8 mouse cellular contexts compared by ENCODE assay signal in genomic region chr17:33358411-33359384, GRCm38 (mm10). TPM values are rescaled to one million over a fixed set of nuclear protein-coding genes. Genes with fewer than 3 reads are reported as not detected.
DNase-seq lines count a peak whose midpoint lies in the region; ATAC-seq lines count a peak whose summit lies in the region.

Zfp81 (minus strand) TSS chr17:33358878.

- peaks cover 4% of the 10 kb centered on the region for H3K4me1 ChIP-seq in hindbrain, embryonic 16.5 days (ENCODE audit: control insufficient read depth, insufficient read depth, low read depth, low read length)

- peak within 1 kb of the TSS; percentile 77 for H3K27ac ChIP-seq in hindbrain, embryonic 16.5 days (ENCODE audit: low read depth, low read length)
- peak within 1 kb of the TSS; percentile 46 for H3K27ac ChIP-seq in macrophage

- peak; percentile 100 for ATAC-seq in hindbrain, embryonic 16.5 days

- 4% methylated on average over 46 of the region's 47 CpGs for WGBS in hindbrain, embryonic 16.5 days
- WGBS in macrophage (ENCODE audit: missing documents): 4% methylated on average over 43 of the region's 47 CpGs

- H3K9me3 ChIP-seq in hindbrain, embryonic 16.5 days (ENCODE audit: control insufficient read depth, low read length): no peaks in the 10 kb centered on the region

- no peaks in the 10 kb centered on the region for H3K36me3 ChIP-seq in hindbrain, embryonic 16.5 days (ENCODE audit: control insufficient read depth, insufficient read depth, low read length)
- H3K36me3 ChIP-seq in macrophage (ENCODE audit: inconsistent target): no peaks in the 10 kb centered on the region

- peak within 1 kb of the TSS; percentile 80 for H3K4me2 ChIP-seq in hindbrain, embryonic 16.5 days (ENCODE audit: low read length)

- H3K27me3 ChIP-seq in hindbrain, embryonic 16.5 days (replicated peaks; ENCODE audit: control insufficient read depth, insufficient read depth, low read length): no peaks in the 10 kb centered on the region

- peak; percentile 71 for DNase-seq in WW6 (ENCODE audit: low read depth, low spot score)
- DNase-seq in cerebellum, postnatal 4 days (ENCODE audit: low spot score in 2 of 2): peak; percentile 63 to 84
- DNase-seq in gastrocnemius, adult 18-20 months (ENCODE audit: low spot score): peak; percentile 88
- peak; percentile 85 to 87 for DNase-seq in left cerebral cortex, adult 18-20 months (ENCODE audit: low spot score in 2 of 2)
- DNase-seq in right cerebral cortex, adult 18-20 months: peak; percentile 90
- DNase-seq in urinary bladder, postnatal 10 days (ENCODE audit: low spot score): peak; percentile 15

- peaks cover 45% of the 10 kb centered on the region for H3K79me2 ChIP-seq in macrophage (ENCODE audit: inconsistent target)

- H3K9ac ChIP-seq in hindbrain, embryonic 16.5 days (ENCODE audit: low read depth, low read length): peak within 1 kb of the TSS; percentile 85

- peak within 1 kb of the TSS; percentile 60 for H3K4me3 ChIP-seq in hindbrain, embryonic 16.5 days (ENCODE audit: low read length)
- peak within 1 kb of the TSS; percentile 94 for H3K4me3 ChIP-seq in macrophage (ENCODE audit: inconsistent target)

RNA-seq across cellular contexts. Expression of gene Zfp81, which starts in this region (rescaled TPM):
- total RNA-seq in gastrocnemius, adult 18-20 months (2021): 1 to 10 TPM; 2.6 to 2.8 TPM
- 10.5 and 12.5 TPM in 2 replicates for polyA plus RNA-seq in hindbrain, embryonic 16.5 days (2015; fragmentation: Nextera tagmentation; extraction: Ambion mirVana)
- 10 to 100 TPM; 18.4 to 20.9 TPM for total RNA-seq in left cerebral cortex, adult 18-20 months (2021)
- 10 to 100 TPM in 13 of 26 experiments, 1 to 10 TPM in 13; 1.7 to 27.8 (median 9.9) TPM for total RNA-seq in macrophage (2018; cell fraction: chromatin; rRNA removed)
- 1 to 10 TPM; 1.2 to 6.6 (median 4.7) TPM for total RNA-seq in macrophage (2018; cell fraction: cytosol; rRNA removed)
- total RNA-seq in macrophage (2018; cell fraction: nucleus; rRNA removed): 10 to 100 TPM in 8 of 26 experiments, 1 to 10 TPM in 18; 1.0 to 23.3 (median 6.6) TPM
- 3.4 to 5.2 TPM (median 5.1 TPM) in 3 replicates for polyA plus RNA-seq in macrophage (2018)

Comparison
In these comparisons a context has a peak if more than half of its experiments do, and no peak if none do; other contexts are left out.
1. Peak in every context shown above with its lines: DNase-seq, ATAC-seq, H3K4me3 ChIP-seq and H3K27ac ChIP-seq.
2. RNA of gene Zfp81 (total RNA-seq): 18.4 to 20.9 TPM in left cerebral cortex, adult 18-20 months; 2.6 to 2.8 TPM in gastrocnemius, adult 18-20 months; every median in the first group is over 4 times any median in the second.
3. DNase-seq: peak in every context shown above with its lines; median percentile 90 in right cerebral cortex, adult 18-20 months; 88 in gastrocnemius, adult 18-20 months; 86 in left cerebral cortex, adult 18-20 months; 74 in cerebellum, postnatal 4 days; 71 in WW6; 15 in urinary bladder, postnatal 10 days.